Comparison of ENCODE assay signal across 8 mouse cellular contexts in the genomic region with DNA sequence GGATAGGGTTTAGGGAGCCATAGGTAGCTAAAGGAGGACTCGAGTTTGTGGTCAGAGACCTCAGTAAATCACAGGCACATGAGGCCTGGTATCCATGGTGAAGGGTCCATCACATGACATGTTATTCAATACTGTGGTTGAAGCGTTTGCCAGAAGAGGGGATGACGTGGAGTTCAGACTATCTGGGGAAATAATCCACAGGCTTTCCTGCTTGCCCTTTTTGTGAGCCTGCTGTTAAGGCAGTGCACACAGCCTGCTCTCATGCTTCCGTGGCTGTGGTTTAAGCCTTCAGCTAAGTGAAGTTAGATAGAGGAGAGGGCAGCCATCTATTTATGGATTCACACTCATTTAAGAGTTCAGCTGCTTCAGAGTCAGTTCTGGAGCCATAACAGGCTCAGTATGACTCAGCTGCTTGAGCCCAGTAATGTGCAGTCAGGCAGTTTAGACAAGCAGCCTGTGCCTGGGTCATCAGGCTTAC.
DNase-seq lines count a peak whose midpoint lies in the region; ATAC-seq and TF ChIP-seq lines count a peak whose summit lies in the region.

No protein-coding gene starts in this region.

- no peak overlapping the region for H3K27ac ChIP-seq in lung, postnatal 0 days (ENCODE audit: low read length)
- peak overlapping the region; percentile 85 for H3K27ac ChIP-seq in macrophage

- no peaks in the 10 kb centered on the region for H3K9me3 ChIP-seq in lung, postnatal 0 days (ENCODE audit: low read length)

- no peaks in the 10 kb centered on the region for H3K27me3 ChIP-seq in lung, postnatal 0 days (replicated peaks; ENCODE audit: insufficient read depth, low read length)

- H3K4me2 ChIP-seq in lung, postnatal 0 days (replicated peaks; ENCODE audit: low read depth, low read length) = no peak overlapping the region

- 64% methylated on average over 4 of the region's 4 CpGs for WGBS in lung, postnatal 0 days
- WGBS in macrophage (ENCODE audit: missing documents) = 3% methylated on average over 4 of the region's 4 CpGs

- no peaks in the 10 kb centered on the region for H3K4me1 ChIP-seq in lung, postnatal 0 days (ENCODE audit: insufficient read depth, low read depth, low read length)

- no peak overlapping the region for H3K9ac ChIP-seq in lung, postnatal 0 days (replicated peaks; ENCODE audit: low read depth)

- no peak for TF ChIP-seq CTCF in lung, postnatal 0 days (IDR thresholded peaks at IDR 0.05)

- H3K79me2 ChIP-seq in macrophage (ENCODE audit: inconsistent target) = no peaks in the 10 kb centered on the region

- no peak for ATAC-seq in lung, postnatal 0 days
- peak; percentile 82 for ATAC-seq in granulocyte monocyte progenitor cell, adult 5-6 weeks (replicated peaks; ENCODE audit: poor library complexity, severe bottlenecking)

- peak; percentile 46 to 65 for DNase-seq in adrenal gland, adult (ENCODE audit: inconsistent age in 2 of 2, low spot score in 1 of 2)
- DNase-seq in adrenal gland, adult 8-10 months = no peak
- peak; percentile 56 for DNase-seq in lung, postnatal 36 days
- no peak for DNase-seq in lung, postnatal 0 days (ENCODE audit: low spot score)
- no peak for DNase-seq in kidney, adult 18-20 months
- no peak for DNase-seq in frontal cortex, postnatal 10 days (ENCODE audit: low spot score in 2 of 2)

- H3K4me3 ChIP-seq in lung, postnatal 0 days (ENCODE audit: low read depth, low read length) = no peak overlapping the region
- no peak overlapping the region for H3K4me3 ChIP-seq in macrophage (ENCODE audit: inconsistent target)

- no peak for TF ChIP-seq EP300 in lung, postnatal 0 days (IDR thresholded peaks at IDR 0.05)

- no peaks in the 10 kb centered on the region for H3K36me3 ChIP-seq in lung, postnatal 0 days (ENCODE audit: insufficient read depth, low read length)
- H3K36me3 ChIP-seq in macrophage (ENCODE audit: inconsistent target) = no peaks in the 10 kb centered on the region

Comparison
In these comparisons a context has a peak if more than half of its experiments do, and no peak if none do; other contexts are left out.
1. DNase-seq: peak in adrenal gland, adult (2 of 2) and lung, postnatal 36 days (single experiment); none in adrenal gland, adult 8-10 months (single experiment), lung, postnatal 0 days (single experiment), kidney, adult 18-20 months (single experiment) and frontal cortex, postnatal 10 days (0 of 2).